Mouse (Mus musculus) kidney, embryonic 15.5 days (tissue): Measurements from ENCODE around the gene Eif4g1. TPM values are rescaled to one million over a fixed set of nuclear protein-coding genes. Genes with fewer than 3 reads are reported as not detected.

Experiments used
- ATAC-seq: fragments of 200-750 bp; cut with Nextera tagmentation; replicated peaks from 2 replicates; pipeline ENCODE4 v1.8.0; 2017; ENCODE audit warnings: moderate TSS enrichment; ENCODE audit not compliant: low FRiP score
- H3K27ac ChIP-seq: fragments of 300-500 bp; sonication (generic); 2 replicates; pipeline ENCODE4 v1.5.1; 2015; ENCODE audit warnings: mild to moderate bottlenecking, inconsistent platforms
- H3K27me3 ChIP-seq: fragments of 300-500 bp; sonication (generic); 2 replicates; pipeline ENCODE4 v1.6.1; 2015; ENCODE audit warnings: inconsistent platforms
- H3K36me3 ChIP-seq: fragments of 300-500 bp; sonication (generic); 2 replicates; pipeline ENCODE4 v1.6.1; 2015; ENCODE audit warnings: inconsistent platforms
- H3K4me1 ChIP-seq: fragments of 300-500 bp; sonication (generic); 2 replicates; pipeline ENCODE4 v1.6.1; 2015; ENCODE audit warnings: inconsistent platforms
- H3K4me2 ChIP-seq: fragments of 300-500 bp; sonication (generic); 2 replicates; pipeline ENCODE4 v1.6.1; 2015; ENCODE audit warnings: moderate library complexity, mild to moderate bottlenecking, inconsistent platforms
- H3K4me3 ChIP-seq: fragments of 300-500 bp; sonication (generic); replicated peaks from 2 replicates; pipeline ENCODE4 v1.5.1; 2015; ENCODE audit warnings: mild to moderate bottlenecking, inconsistent platforms
- H3K9ac ChIP-seq: fragments of 300-500 bp; sonication (generic); 2 replicates; pipeline ENCODE4 v1.6.1; 2015; ENCODE audit warnings: mild to moderate bottlenecking, inconsistent platforms
- H3K9me3 ChIP-seq: fragments of 300-500 bp; sonication (generic); replicated peaks from 2 replicates; pipeline ENCODE4 v1.6.1; 2016; ENCODE audit warnings: inconsistent platforms
- WGBS: fragments of 180-500 bp; shearing (Covaris S2); methylation state at CpG from one replicate; pipeline ENCODE4 v1.1.7; 2015; ENCODE audit warnings: mixed read lengths; 5-methylcytosine and 5-hydroxymethylcytosine counted together
- polyA plus RNA-seq: library from polyadenylated mRNA; unstranded; fragments of >200 nt; fragmentation: Nextera tagmentation; extraction: Ambion mirVana; gene quantifications from 2 replicates; pipeline ENCODE4 v1.2.1, GENCODE M21; 2015

The Eif4g1 gene
- polyA plus RNA-seq, 1 experiment from 2014 or later = 208 TPM

DNA sequence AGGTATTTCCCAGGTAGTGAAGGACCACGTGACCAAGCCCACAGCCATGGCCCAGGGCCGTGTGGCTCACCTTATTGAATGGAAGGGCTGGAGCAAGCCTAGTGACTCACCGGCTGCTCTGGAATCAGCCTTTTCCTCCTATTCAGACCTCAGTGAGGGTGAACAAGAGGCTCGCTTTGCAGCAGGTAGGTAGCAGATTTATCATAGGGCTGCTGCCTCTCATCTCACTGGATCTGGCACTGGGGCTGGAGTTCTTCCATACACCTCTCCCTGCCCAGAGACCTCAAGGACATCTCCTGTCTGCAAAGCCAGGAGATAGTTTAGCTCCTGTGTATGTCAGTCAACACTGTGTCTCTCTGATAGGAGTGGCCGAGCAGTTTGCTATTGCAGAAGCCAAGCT lies 31.2 kb downstream of the Eif4g1 start:
- no peaks in the 10 kb centered on the region for H3K9me3 ChIP-seq
- peaks cover 47% of the 10 kb centered on the region for H3K4me1 ChIP-seq
- peaks cover 4% of the 10 kb centered on the region; the same call in 1 of the 2 replicates for H3K27me3 ChIP-seq
- H3K9ac ChIP-seq = no peak overlapping the region
- peaks cover 15% of the 10 kb centered on the region for H3K36me3 ChIP-seq
- no peak overlapping the region for H3K27ac ChIP-seq
- no peak overlapping the region for H3K4me3 ChIP-seq
- 87% methylated on average over 5 of the region's 5 CpGs for WGBS
- H3K4me2 ChIP-seq = no peak overlapping the region
- ATAC-seq = no peak

DNA sequence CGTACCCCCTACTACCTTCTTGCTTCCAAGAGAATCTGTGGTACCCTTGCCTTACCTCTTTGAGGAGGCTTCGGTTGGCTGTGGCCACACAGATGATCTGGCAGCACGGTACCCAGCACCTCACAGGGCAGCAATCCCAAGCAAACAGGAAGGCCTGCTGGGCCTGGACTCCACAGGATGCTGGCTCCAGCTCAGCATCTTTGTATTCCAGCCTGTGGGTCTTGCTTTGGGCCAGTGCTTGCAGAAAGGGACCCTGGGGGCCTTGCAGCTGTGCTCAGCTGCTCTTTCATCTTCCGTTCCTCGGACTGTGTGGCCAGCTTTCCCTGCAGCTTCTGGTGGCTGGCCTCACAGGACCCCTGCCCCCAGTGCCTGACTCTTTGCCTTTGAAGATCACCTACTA lies 31.9 kb downstream of the Eif4g1 start:
- H3K36me3 ChIP-seq = peaks cover 22% of the 10 kb centered on the region
- 47% methylated on average over 5 of the region's 5 CpGs for WGBS
- no peak overlapping the region for H3K27ac ChIP-seq
- H3K9ac ChIP-seq = no peak overlapping the region
- H3K4me1 ChIP-seq = peaks cover 41% of the 10 kb centered on the region
- no peak overlapping the region for H3K4me2 ChIP-seq
- H3K9me3 ChIP-seq = no peaks in the 10 kb centered on the region
- no peak for ATAC-seq
- no peak overlapping the region for H3K4me3 ChIP-seq
- peaks cover 4% of the 10 kb centered on the region; the same call in 1 of the 2 replicates for H3K27me3 ChIP-seq

DNA sequence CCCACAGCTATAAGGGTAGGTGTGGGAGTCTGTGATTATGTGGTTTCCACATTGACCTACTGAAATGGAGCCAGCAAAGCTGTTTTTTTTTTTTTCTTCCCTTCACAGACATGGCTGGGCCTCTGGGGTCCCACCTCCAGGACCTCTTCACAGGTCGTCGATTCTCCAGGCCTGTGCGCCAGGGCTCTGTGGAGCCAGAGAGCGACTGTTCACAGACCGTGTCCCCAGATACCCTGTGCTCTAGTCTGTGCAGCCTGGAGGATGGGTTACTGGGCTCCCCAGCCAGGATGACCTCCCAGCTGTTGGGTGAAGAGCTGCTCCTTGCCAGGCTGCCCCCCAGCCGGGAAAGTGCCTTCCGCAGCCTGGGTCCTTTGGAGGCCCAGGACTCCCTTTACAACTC lies 33.2 kb downstream of the Eif4g1 start:
- H3K27me3 ChIP-seq = peaks cover 1% of the 10 kb centered on the region; the same call in 1 of the 2 replicates
- H3K27ac ChIP-seq = peak overlapping the region; percentile 90
- no peak overlapping the region for H3K4me2 ChIP-seq
- ATAC-seq = peak; percentile 76
- H3K4me1 ChIP-seq = peaks cover 29% of the 10 kb centered on the region
- 25% methylated on average over 7 of the region's 7 CpGs for WGBS
- no peaks in the 10 kb centered on the region for H3K9me3 ChIP-seq
- no peak overlapping the region for H3K9ac ChIP-seq
- H3K36me3 ChIP-seq = peaks cover 33% of the 10 kb centered on the region
- H3K4me3 ChIP-seq = no peak overlapping the region

- Histone ChIP-seq H3K27ac (peak overlapping the region; percentile 90), H3K4me1 (peaks cover 25% of the 10 kb centered on the region), H3K4me2 (peak overlapping the region; percentile 33), H3K9ac (0 out of 2 replicates have a peak overlapping the region, but pooled peaks have one; percentile 31), H3K4me3 (no peak overlapping the region), H3K9me3 (no peaks in the 10 kb centered on the region), H3K36me3 (peaks cover 39% of the 10 kb centered on the region), H3K27me3 (no peaks in the 10 kb centered on the region)
- peak; percentile 44 for ATAC-seq
- WGBS = 21% methylated on average over 12 of the region's 12 CpGs
Observed at GRCm38 (mm10) chr16:20701729-20702521, 33.8 kb downstream of the Eif4g1 start.

DNA sequence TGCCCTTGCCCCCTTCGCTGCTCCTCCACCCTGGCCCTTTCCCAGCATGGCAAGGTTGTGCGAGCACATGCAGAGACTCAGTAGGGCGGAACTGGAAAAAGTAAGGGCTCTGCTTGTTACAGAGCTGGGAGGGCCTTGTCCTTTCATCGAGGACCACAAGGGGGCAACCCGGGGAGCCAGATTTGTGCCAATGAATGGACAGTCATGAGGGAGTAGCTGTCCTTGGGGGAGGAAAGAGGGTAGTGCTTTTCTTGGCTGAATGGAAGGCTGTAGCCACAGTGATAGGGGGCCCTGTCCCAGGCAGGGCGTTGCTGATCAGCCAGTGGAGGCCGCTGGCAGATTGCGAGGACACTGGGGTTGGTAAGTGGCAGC lies 34.4 kb downstream of the Eif4g1 start:
- peak; percentile 76 for ATAC-seq
- 0 out of 2 replicates have a peak overlapping the region, but pooled peaks have one; percentile 31 for H3K9ac ChIP-seq
- H3K4me2 ChIP-seq = peak overlapping the region; percentile 33
- 8% methylated on average over 8 of the region's 8 CpGs for WGBS
- no peaks in the 10 kb centered on the region for H3K27me3 ChIP-seq
- H3K9me3 ChIP-seq = no peaks in the 10 kb centered on the region
- H3K36me3 ChIP-seq = peaks cover 45% of the 10 kb centered on the region
- peaks cover 25% of the 10 kb centered on the region for H3K4me1 ChIP-seq
- peak overlapping the region; percentile 90 for H3K27ac ChIP-seq
- no peak overlapping the region for H3K4me3 ChIP-seq

DNA sequence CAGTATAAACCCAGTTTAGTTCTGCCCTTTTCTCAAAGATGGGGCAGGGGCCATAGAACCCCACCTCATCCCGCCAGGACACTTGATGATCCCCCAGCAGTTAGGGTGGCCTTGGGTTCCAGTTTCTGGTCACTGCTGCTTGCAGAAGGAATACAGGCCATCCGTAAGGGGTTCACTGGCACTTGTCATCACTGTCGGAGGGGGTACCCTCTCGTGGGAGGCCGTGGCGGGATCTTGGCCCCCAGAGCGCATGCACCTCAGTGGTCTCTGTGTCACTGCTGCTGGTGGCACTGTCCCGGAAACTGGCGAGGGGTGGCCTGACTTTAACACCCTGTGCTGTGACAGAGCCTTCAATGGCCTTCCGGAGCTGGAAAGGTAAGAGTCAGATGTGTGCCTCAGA lies 35.0 kb downstream of the Eif4g1 start:
- no peak for ATAC-seq
- Histone ChIP-seq H3K27ac (no peak overlapping the region), H3K9ac (0 out of 2 replicates have a peak overlapping the region, but pooled peaks have one; percentile 10), H3K27me3 (no peaks in the 10 kb centered on the region), H3K36me3 (peaks cover 51% of the 10 kb centered on the region), H3K9me3 (no peaks in the 10 kb centered on the region), H3K4me1 (peaks cover 25% of the 10 kb centered on the region), H3K4me2 (no peak overlapping the region), H3K4me3 (no peak overlapping the region)
- 88% methylated on average over 10 of the region's 10 CpGs for WGBS

GRCm38 (mm10) chr16:20703699-20704400 lies 35.7 kb downstream of the Eif4g1 start:
- H3K27me3 ChIP-seq = no peaks in the 10 kb centered on the region
- H3K4me1 ChIP-seq = peaks cover 25% of the 10 kb centered on the region
- no peak overlapping the region for H3K4me3 ChIP-seq
- H3K9ac ChIP-seq = no peak overlapping the region
- no peak for ATAC-seq
- no peak overlapping the region for H3K27ac ChIP-seq
- 89% methylated on average over 6 of the region's 6 CpGs for WGBS
- no peak overlapping the region for H3K4me2 ChIP-seq
- peaks cover 57% of the 10 kb centered on the region for H3K36me3 ChIP-seq
- H3K9me3 ChIP-seq = no peaks in the 10 kb centered on the region

DNA sequence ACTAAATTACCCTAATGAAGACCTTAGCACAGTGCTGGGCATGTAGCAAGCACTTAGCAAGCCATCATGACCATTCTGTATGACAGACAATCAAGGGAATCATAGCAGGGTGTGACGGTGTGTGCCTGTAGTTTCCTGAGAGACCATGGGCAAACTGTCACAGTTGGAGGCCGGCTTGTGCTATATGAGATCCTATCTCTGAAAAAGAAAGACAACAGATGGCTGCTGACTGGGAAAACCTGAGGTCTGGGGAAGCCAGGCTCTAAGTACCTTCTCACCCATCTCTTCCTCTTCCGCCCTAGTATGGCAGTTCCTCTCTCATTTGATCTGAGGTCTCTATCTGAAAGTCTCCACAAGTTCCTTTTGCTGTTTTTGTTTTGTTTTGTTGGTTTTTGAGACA lies 37.7 kb downstream of the Eif4g1 start:
- Histone ChIP-seq H3K9ac (no peak overlapping the region), H3K36me3 (peaks cover 61% of the 10 kb centered on the region), H3K4me3 (no peak overlapping the region), H3K27ac (no peak overlapping the region), H3K4me2 (no peak overlapping the region), H3K9me3 (no peaks in the 10 kb centered on the region), H3K4me1 (peaks cover 20% of the 10 kb centered on the region), H3K27me3 (no peaks in the 10 kb centered on the region)
- WGBS = 85% methylated on average over 3 of the region's 3 CpGs
- no peak for ATAC-seq

- Histone ChIP-seq H3K4me1 (peaks cover 16% of the 10 kb centered on the region), H3K4me2 (no peak overlapping the region), H3K9ac (no peak overlapping the region), H3K27ac (no peak overlapping the region), H3K9me3 (no peaks in the 10 kb centered on the region), H3K4me3 (no peak overlapping the region), H3K27me3 (no peaks in the 10 kb centered on the region), H3K36me3 (peaks cover 68% of the 10 kb centered on the region)
- 91% methylated on average over 2 of the region's 2 CpGs for WGBS
- no peak for ATAC-seq
Observed at GRCm38 (mm10) chr16:20706407-20707055, 38.4 kb downstream of the Eif4g1 start.

- 93% methylated on average over 21 of the region's 21 CpGs for WGBS
- Histone ChIP-seq H3K27me3 (no peaks in the 10 kb centered on the region), H3K4me2 (no peak overlapping the region), H3K27ac (no peak overlapping the region), H3K9ac (no peak overlapping the region), H3K4me1 (peaks cover 1% of the 10 kb centered on the region; the same call in 1 of the 2 replicates), H3K9me3 (no peaks in the 10 kb centered on the region), H3K4me3 (no peak overlapping the region), H3K36me3 (peaks cover 82% of the 10 kb centered on the region)
- no peak for ATAC-seq
Observed at GRCm38 (mm10) chr16:20708220-20708938, 40.3 kb downstream of the Eif4g1 start.

DNA sequence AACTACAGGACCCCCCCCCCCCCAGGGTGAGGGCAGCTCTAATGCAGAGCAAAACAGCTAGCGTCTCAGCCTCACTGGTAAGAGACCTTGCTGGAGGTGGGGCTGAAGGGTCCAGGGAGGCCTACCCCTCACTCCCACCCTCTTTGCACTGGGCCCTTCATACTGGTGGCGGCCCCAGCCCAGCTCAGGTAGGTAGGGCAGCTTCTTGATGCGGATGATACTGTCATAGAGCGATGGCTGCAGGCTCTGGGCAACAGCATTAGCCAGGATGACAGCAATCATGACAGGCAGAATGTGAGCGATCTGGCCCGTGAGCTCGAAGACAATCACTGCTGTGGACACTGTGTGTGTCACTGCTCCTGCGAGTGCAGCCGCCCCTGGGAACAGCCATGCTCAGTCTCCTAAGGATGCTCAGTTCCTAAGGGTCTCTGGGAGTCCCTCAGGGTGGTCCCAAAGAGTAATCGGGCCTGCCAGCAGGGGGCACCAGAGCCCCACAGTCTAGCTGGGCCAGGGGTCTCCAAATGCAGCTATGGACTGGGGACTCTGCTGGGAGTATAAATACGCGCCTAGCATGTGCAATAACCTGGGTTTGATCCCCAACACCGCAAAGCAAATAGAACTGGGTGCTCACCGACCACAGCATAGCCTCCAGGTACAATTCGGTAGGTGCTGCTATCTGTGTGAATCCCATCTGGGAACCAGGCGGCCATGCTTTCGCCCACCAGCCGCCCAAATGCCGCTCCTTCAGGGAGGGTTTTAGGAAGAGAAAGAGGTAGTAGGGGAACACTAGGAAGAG lies 41.0 kb downstream of the Eif4g1 start:
- peaks cover 83% of the 10 kb centered on the region for H3K36me3 ChIP-seq

More for the DNA sequence above, 41.0 kb downstream of the Eif4g1 start:
- ATAC-seq = peak; percentile 44; the same call in 1 of the 2 replicates
- Histone ChIP-seq H3K27ac (no peak overlapping the region), H3K4me2 (no peak overlapping the region), H3K27me3 (no peaks in the 10 kb centered on the region), H3K9ac (no peak overlapping the region), H3K4me1 (peaks cover 9% of the 10 kb centered on the region), H3K4me3 (no peak overlapping the region), H3K9me3 (no peaks in the 10 kb centered on the region)
- WGBS = 74% methylated on average over 19 of the region's 19 CpGs
